Mouse (Mus musculus) limb, embryonic 15.5 days (tissue): ENCODE results near the gene Prph. TPM values are rescaled to one million over a fixed set of nuclear protein-coding genes. Genes with fewer than 3 reads are reported as not detected.
A peak's percentile ranks its signal among the peaks of the same experiment; 100 is the strongest.

Source experiments
- ATAC-seq: fragments of 200-750 bp; cut with Nextera tagmentation; 2 replicates; pipeline ENCODE4 v1.8.0; 2017; ENCODE audit warnings: low read depth, moderate TSS enrichment; ENCODE audit not compliant: insufficient number of reproducible peaks, low FRiP score, low TSS enrichment
- H3K27ac ChIP-seq: fragments of 300-500 bp; sonication (generic); 2 replicates; pipeline ENCODE4 v1.5.1; 2015; ENCODE audit warnings: moderate library complexity, mild to moderate bottlenecking, inconsistent platforms
- H3K27me3 ChIP-seq: fragments of 300-500 bp; sonication (generic); 2 replicates; pipeline ENCODE4 v1.6.1; 2015; ENCODE audit warnings: inconsistent platforms
- H3K36me3 ChIP-seq: fragments of 300-500 bp; sonication (generic); 2 replicates; pipeline ENCODE4 v1.6.1; 2015; ENCODE audit warnings: inconsistent platforms
- H3K4me1 ChIP-seq: fragments of 300-500 bp; sonication (generic); 2 replicates; pipeline ENCODE4 v1.6.1; 2015; ENCODE audit warnings: inconsistent platforms
- H3K4me2 ChIP-seq: fragments of 300-500 bp; sonication (generic); 2 replicates; pipeline ENCODE4 v1.6.1; 2015; ENCODE audit warnings: mild to moderate bottlenecking, inconsistent platforms
- H3K4me3 ChIP-seq: fragments of 300-500 bp; sonication (generic); 2 replicates; pipeline ENCODE4 v1.5.1; 2015; ENCODE audit warnings: mild to moderate bottlenecking, inconsistent platforms
- H3K9ac ChIP-seq: fragments of 300-500 bp; sonication (generic); 2 replicates; pipeline ENCODE4 v1.6.1; 2015; ENCODE audit warnings: inconsistent platforms
- H3K9me3 ChIP-seq: fragments of 300-500 bp; sonication (generic); 2 replicates; pipeline ENCODE4 v1.6.1; 2016; ENCODE audit warnings: inconsistent platforms
- WGBS: fragments of 180-500 bp; shearing (Covaris S2); methylation state at CpG from one replicate; pipeline ENCODE4 v1.1.7; 2015; 5-methylcytosine and 5-hydroxymethylcytosine counted together
- polyA plus RNA-seq: library from polyadenylated mRNA; unstranded; fragments of >200 nt; fragmentation: Nextera tagmentation; extraction: Ambion mirVana; gene quantifications from 2 replicates; pipeline ENCODE4 v1.2.1, GENCODE M21; 2015

Prph gene
- polyA plus RNA-seq = 2.4 and 2.8 TPM in 2 replicates

- H3K9ac ChIP-seq = peak within 1 kb of the TSS; percentile 17
- peaks cover 45% of the 10 kb centered on the region for H3K4me1 ChIP-seq
- peak within 1 kb of the TSS; percentile 74 for H3K4me2 ChIP-seq
- no peak within 1 kb of the TSS for H3K27ac ChIP-seq
- H3K9me3 ChIP-seq = no peaks in the 10 kb centered on the region
- no peaks in the 10 kb centered on the region for H3K36me3 ChIP-seq
- H3K27me3 ChIP-seq = peaks cover 77% of the 10 kb centered on the region
- no peak for ATAC-seq
- peak within 1 kb of the TSS; percentile 38 for H3K4me3 ChIP-seq
- 2% methylated on average over 30 of the region's 30 CpGs for WGBS
Observed at GRCm38 (mm10) chr15:99055040-99055439, at the start of gene Prph. Gene Prph, plus strand, starts transcription at chr15:99055174.

DNA sequence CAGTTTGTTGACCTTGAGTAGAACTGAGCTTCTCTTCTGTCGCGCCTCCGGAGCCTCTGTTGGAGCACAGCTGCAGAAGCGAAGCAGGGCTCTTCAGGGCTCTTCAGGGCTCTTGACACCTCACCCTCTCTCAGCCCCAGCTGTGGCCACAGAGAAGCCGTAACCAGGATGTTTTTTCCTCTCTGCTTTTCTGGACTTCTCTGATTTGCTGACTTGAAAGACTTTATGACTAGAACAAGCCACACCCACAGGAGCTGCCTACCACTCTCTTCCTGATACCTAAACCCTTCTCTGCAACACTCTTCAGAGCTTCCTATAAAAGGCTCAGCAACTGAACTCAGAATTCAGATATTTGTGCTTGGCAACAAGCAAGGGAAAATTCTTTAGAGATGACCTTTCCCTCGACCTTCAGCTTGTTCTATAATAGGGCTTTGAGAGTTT is 46.2 kb upstream of the Prph start:
- Histone ChIP-seq H3K4me3 (no peak overlapping the region), H3K27ac (peak overlapping the region; percentile 13; the same call in 1 of the 2 replicates), H3K27me3 (no peaks in the 10 kb centered on the region), H3K36me3 (no peaks in the 10 kb centered on the region), H3K4me2 (no peak overlapping the region), H3K9ac (no peak overlapping the region), H3K4me1 (no peaks in the 10 kb centered on the region), H3K9me3 (no peaks in the 10 kb centered on the region)
- ATAC-seq = no peak
- 53% methylated on average over 6 of the region's 6 CpGs for WGBS

DNA sequence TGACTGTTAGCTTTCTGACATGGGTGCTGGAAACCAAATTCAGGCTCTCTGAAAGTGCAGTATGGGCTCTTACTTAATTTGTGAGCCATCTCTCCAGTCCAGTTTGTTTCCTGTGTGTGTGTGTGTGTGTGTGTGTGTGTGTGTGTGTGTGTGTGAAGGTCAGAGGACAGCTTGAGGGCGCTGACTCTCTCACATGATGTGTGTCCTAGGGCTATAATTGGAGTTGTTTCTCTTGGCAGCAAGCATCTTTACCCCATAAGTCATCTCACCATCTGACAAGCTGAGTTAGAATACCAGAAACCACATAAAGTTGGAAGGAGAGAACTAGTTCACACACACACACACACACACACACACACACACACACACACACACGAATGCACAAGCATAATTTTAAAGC is 44.1 kb upstream of the Prph start:
- 60% methylated on average over 2 of the region's 2 CpGs for WGBS

GRCm38 (mm10) chr15:99011946-99012345 is 43.0 kb upstream of the Prph start:
- no peaks in the 10 kb centered on the region for H3K9me3 ChIP-seq
- 63% methylated on average over 3 of the region's 3 CpGs for WGBS
- no peak for ATAC-seq

More for the DNA sequence above, 44.1 kb upstream of the Prph start:
- Histone ChIP-seq H3K36me3 (no peaks in the 10 kb centered on the region), H3K27me3 (no peaks in the 10 kb centered on the region), H3K4me3 (no peak overlapping the region), H3K4me1 (no peaks in the 10 kb centered on the region), H3K27ac (no peak overlapping the region), H3K9ac (no peak overlapping the region), H3K9me3 (no peaks in the 10 kb centered on the region), H3K4me2 (no peak overlapping the region)
- ATAC-seq = no peak

DNA sequence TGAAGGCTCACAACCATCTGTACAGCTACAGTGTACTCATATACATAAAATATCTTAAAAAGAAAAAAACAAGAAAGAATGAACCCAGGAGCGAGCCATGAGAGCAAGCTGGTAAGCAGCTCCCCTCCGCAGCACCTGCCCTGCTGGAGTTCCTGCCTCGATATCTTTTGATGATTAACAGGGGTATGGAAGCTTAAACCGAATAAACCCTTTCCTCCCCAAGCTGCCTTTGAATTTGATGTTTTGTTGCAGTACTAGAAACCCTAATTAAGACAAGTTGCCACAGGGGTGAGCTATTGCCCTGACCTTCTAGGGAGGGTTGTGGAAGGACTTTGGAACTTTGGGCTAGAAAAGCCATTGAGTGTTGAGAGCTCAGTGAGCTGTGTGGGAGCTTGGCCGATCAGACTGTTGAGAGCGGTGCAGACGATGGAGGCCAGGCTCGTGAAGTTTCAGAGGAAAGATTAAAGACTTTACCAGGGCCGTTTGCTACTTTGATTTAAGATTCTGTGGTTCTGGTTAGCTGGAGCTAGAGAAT is 40.4 kb upstream of the Prph start:
- ATAC-seq = no peak
- Histone ChIP-seq H3K27me3 (no peaks in the 10 kb centered on the region), H3K9me3 (no peaks in the 10 kb centered on the region), H3K4me3 (no peak overlapping the region), H3K27ac (no peak overlapping the region), H3K4me1 (peaks cover 23% of the 10 kb centered on the region), H3K4me2 (no peak overlapping the region), H3K9ac (no peak overlapping the region), H3K36me3 (no peaks in the 10 kb centered on the region)
- WGBS = 40% methylated on average over 9 of the region's 9 CpGs

More at GRCm38 (mm10) chr15:99011946-99012345, 43.0 kb upstream of the Prph start:
- Histone ChIP-seq H3K4me3 (no peak overlapping the region), H3K27me3 (no peaks in the 10 kb centered on the region), H3K9ac (no peak overlapping the region), H3K4me1 (no peaks in the 10 kb centered on the region), H3K36me3 (no peaks in the 10 kb centered on the region), H3K27ac (no peak overlapping the region), H3K4me2 (no peak overlapping the region)

GRCm38 (mm10) chr15:99017355-99017761 is 37.6 kb upstream of the Prph start:
- H3K4me1 ChIP-seq = peaks cover 23% of the 10 kb centered on the region
- WGBS = 58% methylated on average over 8 of the region's 8 CpGs
- no peak overlapping the region for H3K9ac ChIP-seq

DNA sequence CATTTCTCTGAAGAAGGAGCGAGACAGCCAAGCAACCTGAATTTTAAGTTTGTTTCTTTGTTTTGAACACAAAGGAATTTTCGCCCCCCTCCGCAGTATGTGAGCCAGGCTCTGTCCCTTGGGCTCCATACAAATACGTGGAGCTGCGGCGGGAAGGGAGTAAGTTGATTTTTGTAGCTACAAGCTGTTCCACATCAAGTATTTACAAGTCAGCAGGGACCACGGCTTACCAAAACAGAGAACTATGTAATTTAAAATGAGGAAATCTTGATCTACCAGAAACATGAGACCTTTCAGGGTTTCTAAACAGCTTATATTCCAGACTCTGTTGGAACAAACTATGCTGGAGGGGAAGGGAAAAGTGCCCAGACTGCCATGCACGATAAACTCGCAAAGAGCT is 37.0 kb upstream of the Prph start:
- H3K4me1 ChIP-seq = peaks cover 23% of the 10 kb centered on the region
- WGBS = 25% methylated on average over 9 of the region's 9 CpGs
- 0 out of 2 replicates have a peak overlapping the region, but pooled peaks have one; percentile 8 for H3K4me2 ChIP-seq
- H3K9me3 ChIP-seq = no peaks in the 10 kb centered on the region
- H3K9ac ChIP-seq = no peak overlapping the region
- no peaks in the 10 kb centered on the region for H3K36me3 ChIP-seq
- H3K4me3 ChIP-seq = no peak overlapping the region
- peak overlapping the region; percentile 87 for H3K27ac ChIP-seq
- no peaks in the 10 kb centered on the region for H3K27me3 ChIP-seq
- peak; percentile 84 for ATAC-seq

More at GRCm38 (mm10) chr15:99017355-99017761, 37.6 kb upstream of the Prph start:
- Histone ChIP-seq H3K4me2 (0 out of 2 replicates have a peak overlapping the region, but pooled peaks have one; percentile 8), H3K9me3 (no peaks in the 10 kb centered on the region), H3K27me3 (no peaks in the 10 kb centered on the region), H3K36me3 (no peaks in the 10 kb centered on the region), H3K27ac (peak overlapping the region; percentile 87), H3K4me3 (no peak overlapping the region)
- ATAC-seq = no peak

- no peaks in the 10 kb centered on the region for H3K36me3 ChIP-seq
- H3K27me3 ChIP-seq = no peaks in the 10 kb centered on the region
- H3K27ac ChIP-seq = peak overlapping the region; percentile 87
- 60% methylated on average over 4 of the region's 4 CpGs for WGBS
- peaks cover 23% of the 10 kb centered on the region for H3K4me1 ChIP-seq
- H3K9me3 ChIP-seq = no peaks in the 10 kb centered on the region
- no peak overlapping the region for H3K4me3 ChIP-seq
- H3K4me2 ChIP-seq = no peak overlapping the region
- no peak overlapping the region for H3K9ac ChIP-seq
- no peak for ATAC-seq
Observed at GRCm38 (mm10) chr15:99018630-99019029, 36.3 kb upstream of the Prph start.

DNA sequence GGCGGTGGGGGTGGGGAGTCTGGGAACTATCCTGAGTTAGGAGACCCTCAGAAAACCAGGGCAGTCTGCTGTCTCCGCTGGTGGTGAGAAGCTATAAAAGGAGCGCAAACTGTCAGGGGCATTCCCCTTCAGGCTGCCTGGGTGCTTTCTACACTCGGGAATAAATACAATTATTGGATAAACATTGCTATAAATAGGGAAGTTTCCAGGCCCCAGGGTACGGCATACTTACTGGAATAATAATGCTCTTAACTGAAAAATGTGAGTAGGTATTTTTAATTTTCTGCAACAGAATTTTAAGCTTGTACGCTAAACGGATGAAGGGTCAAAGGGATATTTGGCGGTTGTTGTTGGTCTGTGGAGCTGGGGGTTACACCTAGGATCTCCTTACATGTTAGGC is 35.5 kb upstream of the Prph start:
- WGBS = 36% methylated on average over 8 of the region's 8 CpGs
- peaks cover 23% of the 10 kb centered on the region for H3K4me1 ChIP-seq
- 0 out of 2 replicates have a peak overlapping the region, but pooled peaks have one; percentile 11 for H3K4me2 ChIP-seq
- H3K9ac ChIP-seq = no peak overlapping the region
- no peaks in the 10 kb centered on the region for H3K9me3 ChIP-seq
- H3K36me3 ChIP-seq = no peaks in the 10 kb centered on the region
- H3K27ac ChIP-seq = peak overlapping the region; percentile 87
- H3K27me3 ChIP-seq = no peaks in the 10 kb centered on the region
- ATAC-seq = no peak
- H3K4me3 ChIP-seq = no peak overlapping the region

GRCm38 (mm10) chr15:99020171-99020570 is 34.8 kb upstream of the Prph start:
- H3K4me1 ChIP-seq = peaks cover 25% of the 10 kb centered on the region
- no peaks in the 10 kb centered on the region for H3K27me3 ChIP-seq
- no peak overlapping the region for H3K4me3 ChIP-seq
- H3K4me2 ChIP-seq = no peak overlapping the region
- H3K9ac ChIP-seq = no peak overlapping the region
- ATAC-seq = no peak
- no peaks in the 10 kb centered on the region for H3K36me3 ChIP-seq
- H3K27ac ChIP-seq = no peak overlapping the region
- WGBS = 92% methylated on average over 4 of the region's 4 CpGs
- H3K9me3 ChIP-seq = no peaks in the 10 kb centered on the region

GRCm38 (mm10) chr15:99021255-99021654 is 33.7 kb upstream of the Prph start:
- no peaks in the 10 kb centered on the region for H3K36me3 ChIP-seq
- no peak overlapping the region for H3K4me2 ChIP-seq
- H3K9me3 ChIP-seq = no peaks in the 10 kb centered on the region
- no peaks in the 10 kb centered on the region for H3K27me3 ChIP-seq
- WGBS = 96% methylated on average over 7 of the region's 7 CpGs
- H3K9ac ChIP-seq = no peak overlapping the region
- no peak overlapping the region for H3K4me3 ChIP-seq
- ATAC-seq = no peak
- peaks cover 25% of the 10 kb centered on the region for H3K4me1 ChIP-seq
- H3K27ac ChIP-seq = no peak overlapping the region

DNA sequence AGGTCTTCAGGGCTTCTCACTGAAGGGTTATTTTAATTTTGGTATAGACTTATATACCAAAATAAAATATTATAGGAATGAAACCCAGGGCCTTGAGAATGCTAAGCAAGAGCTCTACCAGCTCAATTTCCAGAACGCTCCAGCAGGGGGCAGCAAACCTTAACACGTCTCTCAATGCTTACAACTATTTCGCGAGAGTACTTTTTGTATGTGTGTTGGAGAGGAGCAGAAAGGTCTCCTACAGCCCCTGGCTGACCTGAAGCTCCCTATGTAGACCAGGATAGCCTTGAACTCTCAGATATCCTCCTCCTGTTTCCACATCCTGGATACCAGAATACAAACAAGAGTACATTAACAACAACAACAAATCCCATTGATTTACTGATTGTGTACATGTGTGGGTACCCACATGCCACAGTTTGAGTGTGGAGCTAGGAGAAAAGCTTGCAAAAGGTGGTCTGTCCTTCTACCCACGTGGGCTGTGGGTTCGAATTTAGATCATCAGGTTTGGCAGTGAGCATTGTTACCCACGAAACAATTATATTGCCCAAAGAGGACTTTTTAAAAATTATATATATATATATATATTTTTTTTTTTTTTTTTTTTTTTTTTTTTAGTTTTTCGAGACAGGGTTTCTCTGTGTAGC is 30.2 kb upstream of the Prph start:
- no peak for ATAC-seq
- WGBS = 16% methylated on average over 7 of the region's 8 CpGs
- H3K4me1 ChIP-seq = peaks cover 11% of the 10 kb centered on the region

More for the DNA sequence above, 30.2 kb upstream of the Prph start:
- H3K9ac ChIP-seq = no peak overlapping the region
- no peak overlapping the region for H3K4me2 ChIP-seq
- no peaks in the 10 kb centered on the region for H3K36me3 ChIP-seq
- no peaks in the 10 kb centered on the region for H3K27me3 ChIP-seq
- no peaks in the 10 kb centered on the region for H3K9me3 ChIP-seq
- no peak overlapping the region for H3K4me3 ChIP-seq
- no peak overlapping the region for H3K27ac ChIP-seq
